Mouse (Mus musculus): Measurements from ENCODE around the gene Aifm1. TPM values are rescaled to one million over a fixed set of nuclear protein-coding genes. Genes with fewer than 3 reads are reported as not detected.

Aifm1 gene
- total RNA-seq, 1 experiment, result 88.9 TPM

GRCm38 (mm10) chrX:48463636-48464035 lies 49.7 kb downstream of the Aifm1 start:
- Histone ChIP-seq H3K9ac (ENCODE audit: insufficient read depth, low read depth, low read length, poor library complexity, severe bottlenecking) (no peak overlapping the region), H3K36me3 (ENCODE audit: control insufficient read depth, insufficient read depth, low read length, poor library complexity, severe bottlenecking) (no peaks in the 10 kb centered on the region), H3K9me3 (ENCODE audit: control insufficient read depth, insufficient read depth, low read depth, low read length) (no peaks in the 10 kb centered on the region), H3K4me1 (ENCODE audit: control insufficient read depth in 2 of 2, insufficient read depth in 2 of 2, low read length in 2 of 2, poor library complexity in 1 of 2) (peaks cover 0 to 2% of the 10 kb centered on the region in 2 experiments; a peak in 1 of 4 replicates), H3K4me3 (ENCODE audit: insufficient read depth in 1 of 2, low read depth in 1 of 2, low read length in 2 of 2, poor library complexity in 1 of 2, severe bottlenecking in 1 of 2) (peak overlapping the region in 1 of 2 experiments; percentile 74; a peak in 1 of 4 replicates), H3K27ac (ENCODE audit: insufficient read depth, low read depth, low read length, poor library complexity, severe bottlenecking) (no peak overlapping the region)
- no peak for DNase-seq (ENCODE audit: low read depth, low spot score)
- TF ChIP-seq MAFK (IDR thresholded peaks at IDR 0.05; ENCODE audit: insufficient read depth, low read depth, low read length), result no peak
- TF ChIP-seq ZNF384 (IDR thresholded peaks at IDR 0.05; ENCODE audit: low read depth, low read length), result no peak
- TF ChIP-seq ZC3H11A (IDR thresholded peaks at IDR 0.05; ENCODE audit: borderline replicate concordance, low read depth, low read length), result no peak
- TF ChIP-seq HCFC1 (IDR thresholded peaks at IDR 0.05; ENCODE audit: borderline replicate concordance, insufficient read depth, low read length), result no peak
- TF ChIP-seq CHD2 (IDR thresholded peaks at IDR 0.05; ENCODE audit: low read depth, low read length), result no peak
- in situ Hi-C loops (cut with MboI; ENCODE audit: low sequenced_read_pairs in 2 of 2, unreplicated experiment in 2 of 2), result no loop called here

GRCm38 (mm10) chrX:48462754-48463507 lies 50.4 kb downstream of the Aifm1 start, which contains the start of gene Elf4:
Elf4 (minus strand) TSS chrX:48463132.
- TF ChIP-seq ZC3H11A (IDR thresholded peaks at IDR 0.05; ENCODE audit: borderline replicate concordance, low read depth, low read length), result no peak
- no peak for TF ChIP-seq ZNF384 (IDR thresholded peaks at IDR 0.05; ENCODE audit: low read depth, low read length)
- TF ChIP-seq HCFC1 (IDR thresholded peaks at IDR 0.05; ENCODE audit: borderline replicate concordance, insufficient read depth, low read length), result no peak
- DNase-seq (ENCODE audit: low read depth, low spot score), result peak; percentile 44
- no peaks in the 10 kb centered on the region for H3K9me3 ChIP-seq (ENCODE audit: control insufficient read depth, insufficient read depth, low read depth, low read length)
- in situ Hi-C loops (cut with MboI; ENCODE audit: low sequenced_read_pairs in 2 of 2, unreplicated experiment in 2 of 2), result no loop called here
- peak within 1 kb of the TSS; percentile 63 to 74 for H3K4me3 ChIP-seq (ENCODE audit: insufficient read depth in 1 of 2, low read depth in 1 of 2, low read length in 2 of 2, poor library complexity in 1 of 2, severe bottlenecking in 1 of 2)
- peak within 1 kb of the TSS; percentile 54; the same call in 1 of the 2 replicates for H3K9ac ChIP-seq (ENCODE audit: insufficient read depth, low read depth, low read length, poor library complexity, severe bottlenecking)
- H3K27ac ChIP-seq (ENCODE audit: insufficient read depth, low read depth, low read length, poor library complexity, severe bottlenecking), result no peak within 1 kb of the TSS
- peaks cover 0 to 2% of the 10 kb centered on the region in 2 experiments; a peak in 1 of 4 replicates for H3K4me1 ChIP-seq (ENCODE audit: control insufficient read depth in 2 of 2, insufficient read depth in 2 of 2, low read length in 2 of 2, poor library complexity in 1 of 2)
- no peaks in the 10 kb centered on the region for H3K36me3 ChIP-seq (ENCODE audit: control insufficient read depth, insufficient read depth, low read length, poor library complexity, severe bottlenecking)

- DNase-seq (ENCODE audit: low read depth, low spot score), result no peak
- no peak overlapping the region for H3K27ac ChIP-seq (ENCODE audit: insufficient read depth, low read depth, low read length, poor library complexity, severe bottlenecking)
These were observed 51.1 kb downstream of the Aifm1 start for GRCm38 (mm10) chrX:48462297-48462696.

GRCm38 (mm10) chrX:48461006-48461405 lies 52.4 kb downstream of the Aifm1 start:
- DNase-seq (ENCODE audit: low read depth, low spot score), result no peak
- Histone ChIP-seq H3K27ac (ENCODE audit: insufficient read depth, low read depth, low read length, poor library complexity, severe bottlenecking) (no peak overlapping the region), H3K4me3 (ENCODE audit: insufficient read depth in 1 of 2, low read depth in 1 of 2, low read length in 2 of 2, poor library complexity in 1 of 2, severe bottlenecking in 1 of 2) (no peak overlapping the region), H3K9me3 (ENCODE audit: control insufficient read depth, insufficient read depth, low read depth, low read length) (no peaks in the 10 kb centered on the region), H3K4me1 (ENCODE audit: control insufficient read depth in 2 of 2, insufficient read depth in 2 of 2, low read length in 2 of 2, poor library complexity in 1 of 2) (peaks cover 0 to 2% of the 10 kb centered on the region in 2 experiments; a peak in 1 of 4 replicates), H3K9ac (ENCODE audit: insufficient read depth, low read depth, low read length, poor library complexity, severe bottlenecking) (no peak overlapping the region), H3K36me3 (ENCODE audit: control insufficient read depth, insufficient read depth, low read length, poor library complexity, severe bottlenecking) (no peaks in the 10 kb centered on the region)
- in situ Hi-C loops (cut with MboI; ENCODE audit: low sequenced_read_pairs in 2 of 2, unreplicated experiment in 2 of 2), result no loop called here
- TF ChIP-seq ZNF384 (IDR thresholded peaks at IDR 0.05; ENCODE audit: low read depth, low read length), result no peak
- TF ChIP-seq MAFK (IDR thresholded peaks at IDR 0.05; ENCODE audit: insufficient read depth, low read depth, low read length), result no peak
- TF ChIP-seq ZC3H11A (IDR thresholded peaks at IDR 0.05; ENCODE audit: borderline replicate concordance, low read depth, low read length), result no peak
- no peak for TF ChIP-seq HCFC1 (IDR thresholded peaks at IDR 0.05; ENCODE audit: borderline replicate concordance, insufficient read depth, low read length)
- TF ChIP-seq CHD2 (IDR thresholded peaks at IDR 0.05; ENCODE audit: low read depth, low read length), result no peak

More at GRCm38 (mm10) chrX:48462297-48462696, 51.1 kb downstream of the Aifm1 start:
- TF ChIP-seq MAFK (IDR thresholded peaks at IDR 0.05; ENCODE audit: insufficient read depth, low read depth, low read length) (no peak), ZNF384 (IDR thresholded peaks at IDR 0.05; ENCODE audit: low read depth, low read length) (no peak), CHD2 (IDR thresholded peaks at IDR 0.05; ENCODE audit: low read depth, low read length) (no peak), HCFC1 (IDR thresholded peaks at IDR 0.05; ENCODE audit: borderline replicate concordance, insufficient read depth, low read length) (no peak), ZC3H11A (IDR thresholded peaks at IDR 0.05; ENCODE audit: borderline replicate concordance, low read depth, low read length) (no peak)
- Histone ChIP-seq H3K9me3 (ENCODE audit: control insufficient read depth, insufficient read depth, low read depth, low read length) (no peaks in the 10 kb centered on the region), H3K36me3 (ENCODE audit: control insufficient read depth, insufficient read depth, low read length, poor library complexity, severe bottlenecking) (no peaks in the 10 kb centered on the region), H3K4me3 (ENCODE audit: insufficient read depth in 1 of 2, low read depth in 1 of 2, low read length in 2 of 2, poor library complexity in 1 of 2, severe bottlenecking in 1 of 2) (peak overlapping the region in 1 of 2 experiments; percentile 74; a peak in 3 of 4 replicates), H3K9ac (ENCODE audit: insufficient read depth, low read depth, low read length, poor library complexity, severe bottlenecking) (no peak overlapping the region; the same call in 1 of the 2 replicates), H3K4me1 (ENCODE audit: control insufficient read depth in 2 of 2, insufficient read depth in 2 of 2, low read length in 2 of 2, poor library complexity in 1 of 2) (peaks cover 0 to 2% of the 10 kb centered on the region in 2 experiments; a peak in 1 of 4 replicates)
- in situ Hi-C loops (cut with MboI; ENCODE audit: low sequenced_read_pairs in 2 of 2, unreplicated experiment in 2 of 2), result no loop called here
